Mouse (Mus musculus) small intestine, adult 10 weeks (tissue): Measurements from ENCODE around the gene Tnnt3. TPM values are rescaled to one million over a fixed set of nuclear protein-coding genes. Genes with fewer than 3 reads are reported as not detected.

Experiments used
- polyA plus RNA-seq: library from polyadenylated mRNA; stranded (reverse); fragments of 350-450 nt; fragmentation: Illumina TruSeq; extraction: RNeasy Lipid Tissue Mini Kit (QIAGEN cat#74804); gene quantifications from one replicate; pipeline ENCODE4 v1.2.3, GENCODE M21; 2014; ENCODE audit warnings: low replicate concordance

Gene Tnnt3
- not detected for polyA plus RNA-seq

DNA sequence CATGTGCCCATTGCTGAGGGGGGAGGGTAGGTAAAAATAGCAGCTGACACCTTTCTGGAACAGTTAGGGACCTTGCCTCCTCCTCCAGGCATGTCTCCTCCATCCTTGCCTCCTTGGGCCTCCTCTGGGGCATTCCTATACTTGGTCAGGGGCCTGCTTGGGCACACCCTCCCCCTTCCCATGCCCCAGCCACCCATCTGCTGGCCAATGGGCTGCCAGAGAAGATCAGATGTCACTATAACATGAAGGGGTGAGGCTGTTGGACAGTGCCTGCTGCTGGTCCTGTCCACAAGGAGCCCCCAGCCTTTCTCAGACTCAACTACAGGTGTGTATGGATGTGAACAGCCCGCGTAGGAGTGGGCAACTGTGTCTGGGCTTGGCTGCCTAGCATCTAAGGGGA is at the start of gene Tnnt3:
TSS of gene Tnnt3 (plus strand) at position 262 of the 400 bp plus-strand sequence.

DNA sequence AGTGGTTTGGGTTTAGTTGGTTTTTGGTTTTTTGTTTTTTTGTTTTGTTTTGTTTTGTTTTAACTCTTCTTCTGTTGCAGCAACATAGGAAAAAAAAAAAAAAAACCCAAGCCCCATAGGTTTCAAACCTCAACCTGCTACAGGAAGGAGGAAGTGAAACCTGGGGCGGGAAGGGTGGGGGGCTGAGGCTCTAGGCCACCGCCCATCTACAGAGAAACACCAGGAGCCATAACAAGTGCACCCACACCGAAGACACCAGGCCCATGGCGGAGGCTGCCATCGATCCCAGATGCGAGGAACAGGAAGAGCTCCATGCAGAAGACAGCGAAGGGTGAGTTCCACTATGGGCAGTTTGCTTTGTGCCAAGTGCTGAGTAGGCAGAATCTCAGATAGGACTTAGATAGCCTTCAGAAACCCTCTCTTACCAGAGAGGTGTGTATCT is 38.0 kb upstream of the Tnnt3 start, which contains the start of gene Lsp1:
TSS of gene Lsp1 (plus strand) at position 174 of the 442 bp plus-strand sequence.

DNA sequence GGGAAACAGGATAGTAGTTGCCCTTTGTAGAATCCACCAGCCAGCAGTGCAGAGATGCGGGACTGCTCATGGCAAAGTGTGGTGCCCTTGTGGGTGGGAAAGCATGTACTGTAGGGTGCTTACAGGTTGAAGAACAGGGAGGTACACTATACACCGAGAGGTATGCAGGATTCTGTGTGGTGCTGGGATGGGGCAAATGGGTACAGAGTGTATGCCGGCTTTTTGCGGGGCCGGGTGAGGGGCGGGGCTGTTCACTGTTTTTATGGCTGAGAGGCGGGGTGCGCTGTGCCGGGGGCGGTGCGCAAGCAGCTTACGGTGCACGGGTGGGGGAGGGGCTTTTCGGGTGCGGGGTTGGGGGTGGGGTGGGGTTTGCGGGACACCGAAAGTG is 34.0 kb downstream of the Tnnt3 start, which contains the start of gene Mrpl23:
TSS of gene Mrpl23 (plus strand) at position 16 of the 388 bp plus-strand sequence.

Other genes starting within 250 kb of the Tnnt3 start
- not detected for gene Gm2431, start 240.5 kb upstream of the Tnnt3 start, polyA plus RNA-seq
- gene Gm4559, start 224.5 kb upstream of the Tnnt3 start, polyA plus RNA-seq, result not detected
- not detected for gene Krtap5-1, start 201.7 kb upstream of the Tnnt3 start, polyA plus RNA-seq
- not detected for gene Krtap5-4, start 195.3 kb upstream of the Tnnt3 start, polyA plus RNA-seq
- not detected for gene Ifitm10, start 125.1 kb upstream of the Tnnt3 start, polyA plus RNA-seq
- 3.2 TPM for gene Gm49369, start 116.2 kb upstream of the Tnnt3 start, polyA plus RNA-seq
- 5.2 TPM for gene Ctsd, start 110.8 kb upstream of the Tnnt3 start, polyA plus RNA-seq
- not detected for gene Syt8, start 64.0 kb upstream of the Tnnt3 start, polyA plus RNA-seq
- not detected for gene Tnni2, start 57.0 kb upstream of the Tnnt3 start, polyA plus RNA-seq
- gene Lsp1, start 38.0 kb upstream of the Tnnt3 start, polyA plus RNA-seq, result 5.2 TPM
- 0.71 TPM for gene Mrpl23, start 33.9 kb downstream of the Tnnt3 start, polyA plus RNA-seq
- 3.7 TPM for gene Igf2, start 168.0 kb downstream of the Tnnt3 start, polyA plus RNA-seq
- not detected for gene Gm49394, start 171.1 kb downstream of the Tnnt3 start, polyA plus RNA-seq
- not detected for gene Ins2, start 244.5 kb downstream of the Tnnt3 start, polyA plus RNA-seq